Mouse (Mus musculus) urinary bladder, postnatal 14 days (tissue): ENCODE data around the gene Stat2.

Experiments used
- DNase-seq: peaks from one replicate; pipeline ENCODE4 v3.0.0; 2021; ENCODE audit warnings: low spot score

The Stat2 gene

GRCm38 (mm10) chr10:128270287-128270841, at the start of gene Stat2:
Gene Stat2 (plus strand): TSS chr10:128270559.
- DNase-seq: peak; percentile 98

DNA sequence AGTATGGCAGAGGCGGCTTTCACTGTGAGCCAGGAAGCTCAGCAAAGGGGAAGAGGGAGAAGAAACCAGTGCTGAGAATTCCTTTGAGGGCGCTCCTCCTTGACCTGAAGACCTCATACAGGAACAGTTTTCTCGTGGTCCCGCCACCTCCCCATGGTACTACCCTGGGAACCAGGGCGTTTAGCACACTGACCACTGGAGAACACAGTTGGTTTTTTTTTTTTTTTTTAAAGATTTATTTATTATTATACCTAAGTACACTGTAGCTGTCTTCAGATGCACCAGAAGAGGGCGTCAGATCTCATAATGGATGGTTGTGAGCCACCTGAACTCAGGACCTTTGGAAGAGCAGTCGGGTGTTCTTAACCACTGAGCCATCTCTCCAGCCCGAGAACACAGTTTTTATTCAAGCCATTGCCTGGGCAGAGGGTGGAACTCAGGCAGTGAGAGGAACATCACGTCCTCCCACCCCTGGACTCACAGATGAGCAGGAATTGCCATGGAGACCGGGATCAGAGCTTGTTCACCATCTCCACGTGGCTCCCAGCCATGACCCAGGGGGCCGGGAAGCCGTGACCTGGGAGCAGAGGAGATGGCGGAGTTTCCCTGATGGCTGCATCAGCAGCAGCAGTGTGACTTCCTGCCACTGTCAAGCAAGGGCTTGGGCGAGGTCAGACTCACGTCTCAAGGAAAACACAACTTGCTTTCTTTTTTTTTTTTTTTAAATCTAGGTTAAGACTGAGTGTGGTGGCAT, 48.6 kb upstream of the Stat2 start:
- DNase-seq: no peak

DNA sequence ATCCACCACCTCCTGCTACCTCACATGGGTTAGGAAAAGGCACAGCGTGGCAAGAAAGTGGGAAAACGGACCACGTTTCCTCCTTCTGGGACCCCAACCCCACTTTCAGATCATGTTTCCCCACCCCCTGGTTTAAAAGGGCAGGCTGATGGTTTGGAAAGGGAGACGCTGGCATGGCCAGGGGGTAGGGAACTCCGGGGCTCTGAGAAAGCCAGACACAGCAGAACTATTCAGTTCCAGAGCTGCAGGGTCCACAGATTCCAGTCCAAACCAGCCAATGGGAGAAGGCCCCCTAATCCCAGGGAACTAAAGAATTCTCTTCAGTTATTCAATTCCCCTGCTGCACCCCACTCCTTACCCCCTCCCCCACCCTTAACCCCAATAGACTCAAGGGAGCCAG, 45.3 kb upstream of the Stat2 start:
- no peak for DNase-seq

- no peak for DNase-seq
Measured at GRCm38 (mm10) chr10:128225538-128225937, 44.8 kb upstream of the Stat2 start, which contains the start of gene Mip. Gene Mip (plus strand): TSS chr10:128225838.

GRCm38 (mm10) chr10:128227592-128227991, 42.8 kb upstream of the Stat2 start:
- no peak for DNase-seq

DNA sequence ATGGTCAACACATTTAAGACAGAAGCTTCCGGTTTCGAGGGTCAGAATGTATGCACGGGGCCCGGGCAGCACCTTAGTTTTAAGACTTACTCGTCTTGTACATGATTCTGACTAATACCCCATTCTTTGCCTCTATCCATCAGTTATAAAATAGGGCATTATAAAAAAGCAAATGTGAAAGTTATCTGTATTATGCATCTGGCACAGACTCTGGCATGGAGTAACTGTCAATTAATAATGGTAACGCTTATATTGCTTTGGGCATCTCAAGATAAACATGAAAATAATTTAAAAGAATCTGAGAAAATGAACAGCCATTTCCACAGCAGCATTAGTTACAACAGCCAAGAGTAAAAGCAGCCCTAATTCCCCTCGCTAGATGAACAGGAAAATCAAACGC, 42.4 kb upstream of the Stat2 start:
- no peak for DNase-seq

DNA sequence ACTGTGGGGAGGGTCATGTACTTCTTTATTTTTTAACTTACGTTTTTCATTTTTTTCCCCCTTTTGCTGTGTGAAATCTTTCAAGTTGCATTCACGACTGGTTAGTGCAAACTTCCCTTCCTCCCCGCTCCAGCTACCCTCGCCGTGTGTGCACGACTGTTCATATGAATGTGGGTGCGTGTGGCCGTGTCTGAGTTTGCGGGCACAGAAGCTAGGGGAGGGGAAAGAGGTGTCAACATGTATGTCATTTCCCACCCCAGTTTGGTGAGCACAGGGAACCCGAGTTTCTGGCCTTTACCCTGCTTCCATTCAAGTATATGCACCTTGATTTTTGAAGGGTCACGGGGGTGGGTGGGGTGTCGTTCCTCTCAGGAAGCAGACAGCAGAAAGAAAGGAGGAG, 39.8 kb upstream of the Stat2 start:
- no peak for DNase-seq

GRCm38 (mm10) chr10:128231146-128231545, 39.2 kb upstream of the Stat2 start:
- no peak for DNase-seq

GRCm38 (mm10) chr10:128231697-128232419, 38.5 kb upstream of the Stat2 start, which contains the start of gene Timeless:
Gene Timeless (plus strand): TSS chr10:128232065.
- DNase-seq: peak; percentile 85

DNA sequence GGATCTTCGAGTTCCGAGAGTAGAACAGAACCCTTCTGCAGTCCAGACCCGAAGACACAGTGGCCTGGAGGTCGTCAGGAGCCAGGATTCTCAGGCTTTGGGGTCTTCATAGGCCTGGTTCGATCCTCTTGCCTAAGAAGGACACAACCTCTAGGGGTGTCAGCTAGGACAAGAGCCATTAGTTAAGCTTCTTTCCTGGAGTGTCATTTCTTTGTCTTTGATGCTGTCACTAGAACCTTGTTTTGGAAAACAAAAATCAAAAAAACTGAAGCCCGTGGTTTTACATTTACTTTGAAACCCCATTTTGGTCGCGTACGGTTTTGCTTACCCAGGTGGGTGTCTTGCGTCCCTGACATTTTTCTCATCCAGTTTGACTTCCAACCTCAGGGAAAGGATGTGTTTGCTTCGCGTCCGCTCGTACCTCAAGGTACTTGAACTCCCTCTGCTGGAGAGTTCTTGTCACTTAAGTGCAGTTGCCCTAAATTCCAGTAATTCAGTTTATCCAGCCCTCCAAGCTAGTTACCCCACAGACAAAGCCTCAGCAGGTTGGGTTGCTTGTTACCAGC, 37.9 kb upstream of the Stat2 start:
- DNase-seq: peak; percentile 53

DNA sequence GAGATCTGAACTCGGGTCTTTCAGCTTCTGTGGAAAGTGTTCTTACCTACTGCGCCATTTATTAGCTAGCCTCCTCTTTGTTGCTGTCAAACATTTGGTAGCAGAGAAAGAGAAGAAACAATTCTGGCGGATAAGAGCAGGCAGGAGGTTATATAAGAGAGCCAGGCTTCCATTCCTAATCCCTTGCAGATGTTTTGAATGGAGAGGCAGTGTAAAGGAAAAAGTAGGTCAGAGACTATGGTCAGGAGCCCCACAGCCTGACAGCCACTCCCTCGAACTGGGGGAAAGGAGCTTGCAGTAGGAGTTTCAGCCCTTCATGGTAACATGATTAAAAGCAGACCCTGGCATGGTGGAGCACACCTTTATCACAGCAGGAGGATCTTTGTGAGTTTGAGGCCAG, 34.0 kb upstream of the Stat2 start:
- no peak for DNase-seq

DNA sequence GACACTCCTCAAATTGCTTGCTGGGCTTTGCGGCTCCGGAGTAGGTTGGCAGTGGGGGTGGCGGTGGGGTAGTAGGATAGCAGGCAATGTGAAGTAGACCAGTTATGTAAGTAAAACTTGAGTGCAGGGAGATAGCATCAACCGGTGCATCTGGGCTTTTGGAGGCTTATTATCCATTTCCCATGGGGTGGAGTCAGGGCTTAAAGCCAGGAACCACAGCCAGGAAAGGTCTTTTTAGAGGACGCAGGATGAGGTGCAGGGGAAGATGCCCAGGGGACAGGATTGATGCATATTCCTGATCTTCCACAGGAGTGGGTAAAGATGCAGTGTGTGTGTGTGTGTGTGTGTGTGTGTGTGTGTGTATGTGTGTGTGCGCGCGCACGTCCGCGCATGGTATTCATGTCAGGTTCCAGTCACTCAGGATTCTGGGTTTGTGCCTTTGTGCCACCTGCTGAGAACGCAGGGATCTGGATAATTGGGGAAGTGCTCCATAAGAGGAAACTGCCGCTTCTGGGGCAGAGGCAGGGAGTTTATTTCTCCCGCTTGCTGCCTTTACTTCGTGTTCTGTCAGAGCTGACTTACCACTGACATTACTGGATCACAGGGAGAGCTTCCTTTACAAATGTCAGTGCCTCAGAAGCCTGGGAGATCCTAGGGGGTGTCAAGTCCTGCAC, 32.4 kb upstream of the Stat2 start:
- DNase-seq: no peak

GRCm38 (mm10) chr10:128239140-128239539, 31.2 kb upstream of the Stat2 start:
- DNase-seq: no peak

DNA sequence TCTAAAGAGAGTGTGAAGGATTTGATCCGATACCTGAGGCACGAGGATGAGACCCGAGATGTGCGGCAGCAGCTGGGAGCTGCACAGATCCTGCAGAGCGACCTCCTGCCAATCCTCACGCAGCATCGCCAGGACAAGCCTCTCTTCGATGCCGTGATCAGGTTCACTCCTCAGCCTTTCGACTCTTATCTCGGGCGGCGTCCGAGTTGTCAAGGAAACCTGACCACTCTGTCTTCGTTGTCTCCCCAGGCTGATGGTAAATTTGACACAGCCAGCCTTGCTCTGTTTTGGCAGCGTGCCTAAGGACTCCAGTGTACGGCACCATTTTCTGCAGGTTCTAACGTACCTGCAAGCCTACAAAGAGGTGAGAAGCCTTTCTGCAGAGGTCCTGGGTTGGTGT, 30.2 kb upstream of the Stat2 start:
- no peak for DNase-seq

GRCm38 (mm10) chr10:128243252-128243651, 27.1 kb upstream of the Stat2 start:
- no peak for DNase-seq

DNA sequence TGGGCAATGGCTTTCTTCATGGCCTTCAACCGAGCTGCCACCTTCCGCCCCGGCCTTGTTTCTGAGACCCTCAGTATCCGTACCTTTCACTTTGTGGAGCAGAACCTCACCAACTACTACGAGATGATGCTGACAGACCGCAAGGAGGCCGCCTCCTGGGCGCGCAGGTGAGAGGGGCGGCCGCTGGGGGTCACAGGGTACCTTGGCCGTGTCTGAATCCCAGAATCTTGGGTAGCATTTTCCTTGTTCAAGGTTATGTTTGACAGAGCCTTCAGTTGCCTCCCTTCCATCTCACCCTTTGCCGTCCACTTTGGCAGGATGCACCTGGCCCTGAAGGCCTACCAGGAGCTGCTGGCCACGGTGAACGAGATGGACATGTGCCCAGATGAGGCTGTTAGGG, 26.2 kb upstream of the Stat2 start:
- DNase-seq: no peak

DNA sequence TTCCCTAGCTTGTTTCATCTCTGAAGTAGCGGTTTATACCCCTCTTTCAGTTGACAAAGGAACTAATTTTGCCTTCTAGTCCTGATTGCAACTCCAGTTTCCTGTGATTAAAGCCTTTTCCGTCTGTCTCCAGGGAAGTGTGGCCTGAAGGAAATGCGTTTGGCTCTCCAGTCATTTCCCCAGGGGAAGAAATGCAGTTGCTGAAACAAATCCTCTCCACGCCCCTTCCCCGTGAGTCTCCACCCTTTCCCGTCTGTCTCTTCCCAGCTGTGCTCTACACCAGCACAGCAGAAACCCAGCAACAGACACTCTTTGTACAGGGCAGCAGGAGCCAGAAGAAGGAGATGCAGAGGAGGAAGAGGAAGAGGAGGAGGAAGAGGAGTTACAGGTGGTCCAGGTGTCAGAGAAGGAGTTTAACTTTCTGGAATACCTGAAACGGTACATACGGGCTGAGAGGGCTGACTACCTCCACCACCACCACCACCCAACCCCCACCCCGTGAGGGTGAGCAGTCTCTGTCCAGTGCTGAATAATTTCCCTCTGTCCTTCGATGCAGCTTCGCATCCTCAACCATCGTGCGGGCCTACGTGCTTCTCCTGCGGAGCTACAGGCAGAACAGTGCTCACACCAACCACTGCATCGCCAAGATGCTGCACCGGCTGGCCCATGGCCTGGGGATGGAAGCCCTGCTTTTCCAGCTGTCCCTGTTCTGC, 23.2 kb upstream of the Stat2 start:
- no peak for DNase-seq

GRCm38 (mm10) chr10:128250565-128250964, 19.8 kb upstream of the Stat2 start:
- DNase-seq: no peak

DNA sequence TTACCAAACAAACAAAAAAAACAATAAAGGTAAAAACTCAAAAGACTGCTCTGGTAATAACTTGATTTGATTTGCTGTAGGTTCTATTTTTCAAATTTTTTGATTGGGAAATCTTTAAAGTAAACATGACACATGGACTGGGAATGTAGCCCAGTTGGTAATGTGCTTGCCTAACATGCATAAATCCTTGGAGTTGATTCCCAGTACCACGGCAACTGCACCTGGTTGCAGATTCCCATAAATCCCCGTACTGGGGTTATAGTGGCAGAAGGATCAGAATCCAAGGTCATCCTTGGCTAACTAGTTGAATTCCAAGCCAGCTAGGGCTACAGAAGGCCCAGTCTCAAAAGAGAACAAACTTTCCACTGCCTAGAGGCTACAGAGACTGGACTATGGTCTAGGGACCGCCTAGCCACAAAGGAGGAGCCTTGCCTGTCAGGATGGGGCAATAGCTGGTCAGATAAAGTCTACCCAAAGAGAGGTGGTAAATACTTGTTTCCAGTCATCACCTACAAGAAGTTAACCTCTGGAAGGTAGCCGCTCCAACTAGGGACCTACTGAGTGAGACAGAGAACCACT, 16.6 kb upstream of the Stat2 start, which contains the start of gene Apon:
TSS of gene Apon (plus strand) at position 420 of the 579 bp plus-strand sequence.
- no peak for DNase-seq

DNA sequence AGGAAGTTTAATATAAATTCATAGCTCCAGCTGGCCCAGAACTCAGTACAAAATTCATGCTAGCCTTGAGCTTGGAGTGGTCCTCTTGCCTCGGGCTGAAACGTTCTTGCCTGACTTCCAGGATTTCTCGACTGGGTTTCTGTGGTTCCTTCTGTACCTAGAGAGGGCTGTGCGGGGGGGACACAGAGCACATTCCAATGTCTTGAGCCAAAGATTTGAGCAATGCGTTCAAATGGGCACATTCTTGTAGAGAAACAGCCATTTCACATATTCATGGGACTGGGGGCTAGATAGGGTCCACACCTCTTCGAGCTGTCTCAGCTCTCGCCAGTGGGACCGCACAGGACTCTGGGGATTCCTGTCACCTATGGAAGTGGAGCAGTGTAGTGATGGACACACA, 14.4 kb upstream of the Stat2 start:
- DNase-seq: no peak

- DNase-seq: no peak
Measured at GRCm38 (mm10) chr10:128256328-128256727, 14.0 kb upstream of the Stat2 start.
